Mouse (Mus musculus): ENCODE measurements at regions not wholly inside any gene's neighbourhood (a gene's known extent, or its start where the extent isn't known, plus 50 kb on each side); places are given as distances from the start of the nearest gene placed in this dataset.

GRCm38 (mm10) chr11:113089637-113090351, 307.8 kb downstream of the Sox9 start:
- no peak for DNase-seq (ENCODE audit: low read depth in 1 of 2, low spot score in 2 of 2)

- no peak for DNase-seq (ENCODE audit: low read depth in 1 of 2, low spot score in 2 of 2)
Observed at GRCm38 (mm10) chr11:113091901-113092568, 310.0 kb downstream of the Sox9 start.

- DNase-seq (ENCODE audit: low read depth in 1 of 2, low spot score in 2 of 2): no peak
Observed at GRCm38 (mm10) chr11:113093895-113094445, 311.9 kb downstream of the Sox9 start.

- DNase-seq (ENCODE audit: low read depth in 1 of 2, low spot score in 2 of 2): no peak
Observed at GRCm38 (mm10) chr11:113095625-113096024, 313.6 kb downstream of the Sox9 start.

GRCm38 (mm10) chr11:113096209-113096608, 314.2 kb downstream of the Sox9 start:
- no peak for DNase-seq (ENCODE audit: low read depth in 1 of 2, low spot score in 2 of 2)

- DNase-seq (ENCODE audit: low read depth in 1 of 2, low spot score in 2 of 2): no peak
Observed at GRCm38 (mm10) chr11:113098360-113098759, 316.3 kb downstream of the Sox9 start.

DNA sequence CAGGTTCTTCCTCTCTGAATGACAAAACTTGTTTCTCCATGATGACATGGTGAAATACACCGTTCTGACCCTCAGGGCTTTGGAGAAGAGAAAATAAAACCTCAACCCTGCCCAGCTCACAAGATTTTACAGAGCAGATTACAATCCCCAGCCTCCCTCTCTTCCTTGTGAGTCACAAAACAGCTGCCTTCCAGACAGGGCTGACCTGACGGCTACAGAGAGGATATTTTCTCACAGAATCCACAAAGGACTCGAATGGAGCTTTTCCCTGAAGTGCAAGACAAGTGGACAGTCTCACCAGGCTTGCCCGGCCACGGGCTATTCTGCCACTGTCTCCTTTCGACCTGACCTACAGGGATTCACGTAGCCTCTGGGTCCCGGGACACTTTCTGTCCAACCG, 318.8 kb downstream of the Sox9 start:
- DNase-seq (ENCODE audit: low read depth in 1 of 2, low spot score in 2 of 2): no peak

DNA sequence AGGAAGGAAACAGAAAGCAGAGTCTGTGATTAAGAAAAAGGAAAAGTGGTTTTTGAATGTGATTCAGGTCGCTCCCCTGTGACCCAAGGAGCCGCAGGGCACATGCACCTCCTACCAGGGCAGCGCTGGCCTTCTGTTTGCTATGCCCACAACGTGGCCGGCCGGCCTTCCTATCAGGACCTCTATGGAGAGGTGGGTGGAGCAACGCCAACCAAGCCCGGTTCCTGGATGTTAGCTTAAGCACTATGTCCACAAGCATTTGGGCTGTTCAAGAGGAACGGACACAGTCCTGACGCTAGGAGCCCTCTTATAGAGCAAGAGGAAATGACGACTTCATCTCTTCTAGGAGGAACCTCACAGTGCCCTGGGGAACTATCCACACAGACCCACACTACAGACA, 319.5 kb downstream of the Sox9 start:
- DNase-seq (ENCODE audit: low read depth in 1 of 2, low spot score in 2 of 2): no peak

- no peak for DNase-seq (ENCODE audit: low read depth in 1 of 2, low spot score in 2 of 2)
Observed at GRCm38 (mm10) chr11:113103161-113103845, 321.3 kb downstream of the Sox9 start.

GRCm38 (mm10) chr11:113105371-113105770, 323.3 kb downstream of the Sox9 start:
- DNase-seq (ENCODE audit: low read depth in 1 of 2, low spot score in 2 of 2): no peak

- DNase-seq (ENCODE audit: low read depth in 1 of 2, low spot score in 2 of 2): no peak
Observed at GRCm38 (mm10) chr11:113107205-113107844, 325.3 kb downstream of the Sox9 start.

DNA sequence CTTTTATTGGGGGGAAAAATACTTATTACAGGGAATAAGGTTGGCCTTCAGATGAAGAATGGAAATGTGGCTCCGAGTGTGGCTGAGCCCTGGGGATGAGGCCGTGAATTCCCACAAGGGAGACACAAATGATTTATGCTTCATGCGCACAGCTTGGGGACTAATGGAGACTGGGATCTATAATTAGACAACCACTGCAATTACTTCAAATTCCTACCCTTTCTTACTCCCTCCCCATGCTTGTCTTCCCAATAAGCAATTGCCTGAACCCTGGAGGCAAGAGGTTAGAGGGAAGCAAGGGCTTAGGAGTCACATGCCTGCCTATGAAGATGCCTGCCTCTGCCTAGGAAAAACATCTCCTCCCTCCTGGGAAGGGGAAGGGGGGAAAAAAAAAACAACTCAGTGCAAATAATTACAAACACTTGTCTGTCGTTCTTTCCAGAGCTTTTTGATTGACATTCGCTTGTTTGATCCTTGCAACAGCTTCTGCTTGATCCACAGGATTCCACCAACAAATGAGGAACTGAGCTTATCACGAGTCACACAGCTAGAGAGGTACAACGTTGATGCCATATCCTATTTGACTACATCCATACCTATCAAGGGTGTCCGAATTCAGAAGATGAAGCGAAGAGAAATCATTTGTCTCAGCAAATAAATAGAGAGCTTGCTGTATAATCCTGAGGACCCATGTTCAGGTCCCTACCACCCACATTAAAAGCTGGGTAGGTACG, 326.1 kb downstream of the Sox9 start:
- no peak for DNase-seq (ENCODE audit: low read depth in 1 of 2, low spot score in 2 of 2)

GRCm38 (mm10) chr11:113109096-113109495, 327.1 kb downstream of the Sox9 start:
- no peak for DNase-seq (ENCODE audit: low read depth in 1 of 2, low spot score in 2 of 2)

- DNase-seq (ENCODE audit: low read depth in 1 of 2, low spot score in 2 of 2): no peak
Observed at GRCm38 (mm10) chr11:113113220-113113817, 331.3 kb downstream of the Sox9 start.

DNA sequence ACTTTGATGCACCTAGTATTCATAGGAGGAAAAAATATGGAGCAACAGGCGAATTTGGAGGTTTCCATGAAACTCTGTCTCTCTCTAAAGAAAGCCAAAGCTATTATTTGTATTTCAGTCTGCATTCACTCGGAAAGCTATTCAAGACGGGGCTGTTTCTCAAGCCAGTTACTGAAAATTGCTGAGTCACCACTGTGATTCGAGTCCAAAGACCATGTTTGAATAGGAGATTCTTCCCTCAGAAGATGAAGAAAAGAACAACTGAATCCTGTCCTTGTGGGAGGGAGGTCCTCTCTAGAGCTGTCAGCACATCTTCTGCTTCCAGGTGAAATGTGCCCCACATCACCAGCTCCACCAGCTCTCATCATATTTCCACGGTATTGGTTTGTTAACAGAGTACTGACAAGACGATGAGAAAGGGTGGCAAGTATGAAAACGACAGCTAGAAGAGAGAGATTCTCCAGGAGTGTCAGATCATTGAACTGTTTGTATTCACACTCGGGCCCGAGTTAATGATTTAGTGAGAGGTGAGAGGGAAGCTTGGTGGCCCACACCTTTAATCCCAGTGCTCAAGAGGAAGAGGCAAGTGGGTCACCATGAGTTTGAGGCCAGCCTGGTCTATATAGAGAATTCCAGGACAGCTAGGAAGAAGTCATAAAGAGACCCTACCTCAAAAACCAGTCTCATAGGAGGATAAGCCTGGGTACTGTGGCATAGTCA, 335.3 kb downstream of the Sox9 start:
- no peak for DNase-seq (ENCODE audit: low read depth in 1 of 2, low spot score in 2 of 2)

DNA sequence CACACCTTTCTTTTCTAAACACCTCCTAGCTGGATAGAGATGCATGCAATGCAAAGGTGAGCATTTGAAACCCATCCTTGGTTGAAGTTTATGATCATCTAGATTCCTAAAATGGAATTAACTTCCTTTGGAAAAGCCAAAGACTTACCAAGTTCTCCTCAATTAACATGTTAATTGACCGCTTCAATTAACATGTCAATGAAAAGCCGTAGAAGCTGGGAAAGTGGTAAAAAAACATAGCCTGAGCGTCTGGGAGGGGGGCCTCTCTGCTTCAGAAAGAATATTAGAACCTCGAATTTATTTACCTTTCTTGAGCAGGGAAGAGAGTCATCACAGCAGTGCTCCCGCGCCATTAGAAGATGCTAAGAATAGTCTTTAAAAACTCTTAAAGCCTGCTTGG, 338.5 kb downstream of the Sox9 start:
- no peak for DNase-seq (ENCODE audit: low read depth in 1 of 2, low spot score in 2 of 2)

GRCm38 (mm10) chr11:113121307-113121706, 339.3 kb downstream of the Sox9 start:
- no peak for DNase-seq (ENCODE audit: low read depth in 1 of 2, low spot score in 2 of 2)

- DNase-seq (ENCODE audit: low read depth in 1 of 2, low spot score in 2 of 2): no peak
Observed at GRCm38 (mm10) chr11:113122137-113122536, 340.1 kb downstream of the Sox9 start.

- DNase-seq (ENCODE audit: low read depth in 1 of 2, low spot score in 2 of 2): no peak
Observed at GRCm38 (mm10) chr11:113122964-113123363, 340.9 kb downstream of the Sox9 start.

DNA sequence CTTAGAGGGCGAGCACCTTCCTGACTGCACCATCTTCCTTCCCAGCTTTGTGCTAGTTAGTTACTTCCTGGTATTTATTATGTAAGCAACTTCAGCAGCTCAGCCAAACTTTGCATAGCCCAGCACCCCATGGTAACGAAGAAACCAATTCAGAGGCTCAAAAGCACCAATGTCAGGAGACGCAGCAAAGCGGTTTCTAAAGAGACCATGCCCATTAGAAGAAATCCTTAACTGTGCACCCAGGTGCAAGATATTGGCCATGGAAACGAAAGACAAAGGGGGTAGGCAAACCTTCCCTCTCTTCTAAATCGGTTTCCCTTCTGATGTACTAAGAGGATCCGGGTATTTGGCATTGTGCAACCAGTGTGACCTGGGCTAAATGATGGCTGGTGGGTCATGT, 343.8 kb downstream of the Sox9 start:
- no peak for DNase-seq (ENCODE audit: low read depth in 1 of 2, low spot score in 2 of 2)
